Mouse (Mus musculus) olfactory bulb, adult 2 months (tissue): Measurements from ENCODE around the gene Pltp. TPM values are rescaled to one million over a fixed set of nuclear protein-coding genes. Genes with fewer than 3 reads are reported as not detected.
"Not testable (repeated sequence)": the region's sequence is repeated elsewhere in the genome, so short reads cannot be mapped to it uniquely, and the experiment has no call there.

Source experiments
- H3K27ac ChIP-seq: fragments of 200-500 bp; 2 replicates; pipeline ENCODE4 v1.5.1; 2012; ENCODE audit warnings: low read depth, low read length; ENCODE audit not compliant: insufficient read depth
- H3K4me1 ChIP-seq: fragments of 200-500 bp; 2 replicates; pipeline ENCODE4 v1.6.1; 2012; ENCODE audit warnings: low read length; ENCODE audit not compliant: control insufficient read depth, insufficient read depth
- H3K4me3 ChIP-seq: fragments of 200-500 bp; 2 replicates; pipeline ENCODE4 v1.5.1; 2012; ENCODE audit warnings: mild to moderate bottlenecking, low read depth, low read length, moderate library complexity; ENCODE audit not compliant: insufficient read depth
- CTCF ChIP-seq: fragments of 200-500 bp; IDR thresholded peaks from 2 replicates; pipeline ENCODE4 v1.5.1; 2012; ENCODE audit warnings: low read depth, mild to moderate bottlenecking, low read length, moderate library complexity; ENCODE audit not compliant: insufficient read depth
- POLR2A ChIP-seq: fragments of 200-500 bp; IDR thresholded peaks from 2 replicates; pipeline ENCODE4 v1.6.1; 2012; ENCODE audit warnings: mild to moderate bottlenecking, low read depth, low read length, moderate library complexity; ENCODE audit not compliant: insufficient read depth
- WGBS: fragments of 180-500 bp; shearing (Covaris S2); methylation state at CpG from one replicate; pipeline ENCODE4 v1.1.7; 2018; 5-methylcytosine and 5-hydroxymethylcytosine counted together
- polyA plus RNA-seq: library from polyadenylated mRNA; stranded (reverse); fragments of >200 nt; gene quantifications from 2 replicates; pipeline ENCODE4 v1.2.4, GENCODE M21; 2012; ENCODE audit warnings: low replicate concordance; ENCODE audit not compliant: missing spikeins, insufficient read depth, insufficient read length

Pltp gene
- polyA plus RNA-seq, 1 experiment, result not detected

GRCm38 (mm10) chr2:164857842-164858553, 487 bp upstream of the Pltp start:
- no peak for TF ChIP-seq POLR2A
- no peak for TF ChIP-seq CTCF
- H3K4me1 ChIP-seq, result peaks cover 25% of the 10 kb centered on the region
- H3K27ac ChIP-seq, result no peak overlapping the region
- WGBS, result 17% methylated on average over 19 of the region's 19 CpGs
- H3K4me3 ChIP-seq, result peak overlapping the region; percentile 52

GRCm38 (mm10) chr2:164856309-164857100, 1.0 kb downstream of the Pltp start:
- TF ChIP-seq CTCF, result no peak
- no peak for TF ChIP-seq POLR2A
- Histone ChIP-seq H3K4me3 (peak overlapping the region; percentile 52), H3K4me1 (peaks cover 21% of the 10 kb centered on the region), H3K27ac (no peak overlapping the region)
- WGBS, result 3% methylated on average over 42 of the region's 42 CpGs

- H3K4me3 ChIP-seq, H3K27ac ChIP-seq: not testable (repeated sequence)
- 87% methylated on average over 5 of the region's 5 CpGs for WGBS
- H3K4me1 ChIP-seq, result peaks cover 21% of the 10 kb centered on the region
These were observed 1.9 kb downstream of the Pltp start for GRCm38 (mm10) chr2:164855572-164855971.

- H3K4me3 ChIP-seq, result no peak overlapping the region
- H3K27ac ChIP-seq, result no peak overlapping the region
- no peaks in the 10 kb centered on the region for H3K4me1 ChIP-seq
- 78% methylated on average over 8 of the region's 8 CpGs for WGBS
- no peak for TF ChIP-seq CTCF
- no peak for TF ChIP-seq POLR2A
These were observed 7.5 kb downstream of the Pltp start for GRCm38 (mm10) chr2:164850061-164850460.

- H3K4me1 ChIP-seq, result no peaks in the 10 kb centered on the region
- no peak for TF ChIP-seq POLR2A
- no peak for TF ChIP-seq CTCF
- H3K4me3 ChIP-seq, result no peak overlapping the region
- WGBS, result 49% methylated on average over 3 of the region's 3 CpGs
- no peak overlapping the region for H3K27ac ChIP-seq
These were observed 11.7 kb downstream of the Pltp start for GRCm38 (mm10) chr2:164845782-164846181.

GRCm38 (mm10) chr2:164835164-164835563, 22.3 kb downstream of the Pltp start:
- TF ChIP-seq CTCF (no peak), POLR2A (no peak)
- H3K27ac ChIP-seq, result no peak overlapping the region
- WGBS, result 89% methylated on average over 4 of the region's 4 CpGs
- H3K4me1 ChIP-seq, result peaks cover 22% of the 10 kb centered on the region
- H3K4me3 ChIP-seq, result no peak overlapping the region

- Histone ChIP-seq H3K4me3 (peak overlapping the region; percentile 74), H3K4me1 (peaks cover 22% of the 10 kb centered on the region), H3K27ac (no peak overlapping the region)
- 32% methylated on average over 8 of the region's 8 CpGs for WGBS
- TF ChIP-seq CTCF (no peak), POLR2A (no peak)
These were observed 23.0 kb downstream of the Pltp start for GRCm38 (mm10) chr2:164834531-164834930.

- Histone ChIP-seq H3K4me1 (peaks cover 22% of the 10 kb centered on the region), H3K27ac (peak within 1 kb of the TSS; percentile 83), H3K4me3 (peak within 1 kb of the TSS; percentile 74)
- TF ChIP-seq POLR2A (peak; percentile 52; the same call in 1 of the 2 replicates), CTCF (no peak)
- 0% methylated on average over 31 of the region's 31 CpGs for WGBS
These were observed 24.1 kb downstream of the Pltp start, which contains the start of gene Neurl2 for GRCm38 (mm10) chr2:164833314-164833959. Gene Neurl2, minus strand, starts transcription at chr2:164833456.
